Comparison of ENCODE assay signal across 16 mouse cellular contexts in genomic region chr9:35930817-35931216, GRCm38 (mm10).
"Had no signal": no experiment of that assay in that cellular context is flagged by ENCODE, and none has a peak within 500 bp of the region (broad histone marks: within the 10 kb centered on the region; RNA-seq: fewer than 3 reads in every experiment).

No protein-coding gene starts in this region.

- DNase-seq: left cerebral cortex, postnatal 4 days; liver; liver, embryonic 13.5 days; liver, postnatal 0 days; lung, adult 18-20 months; lung, adult 2 months; lung, embryonic 14.5 days; lung, postnatal 10 days; lung, postnatal 36 days; lung, postnatal 4 days; midbrain, embryonic 14.5 days had no signal

- ATAC-seq: liver, embryonic 12.5 days; liver, postnatal 0 days; lung, postnatal 0 days; midbrain, embryonic 13.5 days; midbrain, embryonic 15.5 days; midbrain, embryonic 16.5 days had no signal
